Mouse (Mus musculus) intestine, embryonic 16.5 days (tissue): ENCODE results near the gene Imp4. TPM values are rescaled to one million over a fixed set of nuclear protein-coding genes. Genes with fewer than 3 reads are reported as not detected.

ENCODE experiments used
- ATAC-seq: fragments of 200-750 bp; cut with Nextera tagmentation; 2 replicates; pipeline ENCODE4 v1.8.0; 2017; ENCODE audit warnings: moderate TSS enrichment, moderate library complexity
- H3K27ac ChIP-seq: fragments of 300-500 bp; sonication (generic); 2 replicates; pipeline ENCODE4 v1.5.1; 2014; ENCODE audit warnings: mild to moderate bottlenecking, low read length
- H3K27me3 ChIP-seq: fragments of 300-500 bp; sonication (generic); replicated peaks from 2 replicates; pipeline ENCODE4 v1.6.1; 2014; ENCODE audit warnings: low read length, control low read depth, mixed read lengths; ENCODE audit not compliant: control insufficient read depth, insufficient read depth
- H3K36me3 ChIP-seq: fragments of 300-500 bp; sonication (generic); 2 replicates; pipeline ENCODE4 v1.6.1; 2014; ENCODE audit warnings: low read length, control low read depth; ENCODE audit not compliant: control insufficient read depth, insufficient read depth
- H3K4me1 ChIP-seq: fragments of 300-500 bp; sonication (generic); 2 replicates; pipeline ENCODE4 v1.6.1; 2014; ENCODE audit warnings: low read length, control low read depth, mixed read lengths; ENCODE audit not compliant: control insufficient read depth, insufficient read depth
- H3K4me2 ChIP-seq: fragments of 300-500 bp; sonication (generic); 2 replicates; pipeline ENCODE4 v1.6.1; 2014; ENCODE audit warnings: low read depth, low read length, control low read depth
- H3K4me3 ChIP-seq: fragments of 300-500 bp; sonication (generic); 2 replicates; pipeline ENCODE4 v1.5.1; 2014; ENCODE audit warnings: mild to moderate bottlenecking, low read length
- H3K9ac ChIP-seq: fragments of 300-500 bp; sonication (generic); 2 replicates; pipeline ENCODE4 v1.6.1; 2014; ENCODE audit warnings: low read depth, low read length
- H3K9me3 ChIP-seq: fragments of 300-500 bp; sonication (generic); 2 replicates; pipeline ENCODE4 v1.6.1; 2016; ENCODE audit warnings: low read length, control low read depth; ENCODE audit not compliant: control insufficient read depth
- WGBS: fragments of 180-500 bp; shearing (Covaris S2); extraction: QIAGEN DNeasy Blood & Tissue Kit; methylation state at CpG from one replicate; pipeline ENCODE4 v1.1.7; 2014; 5-methylcytosine and 5-hydroxymethylcytosine counted together
- microRNA-seq: library from miRNA; unstranded; fragments of <30 nt; microRNA quantifications from one replicate; pipeline ENCODE4, GENCODE M21; 2016
- polyA plus RNA-seq: library from polyadenylated mRNA; unstranded; fragments of >200 nt; fragmentation: Nextera tagmentation; extraction: Ambion mirVana; gene quantifications from 2 replicates; pipeline ENCODE4 v1.2.1, GENCODE M21; 2015

The Imp4 gene
- polyA plus RNA-seq, 1 experiment from 2014 or later, result 122 TPM

DNA sequence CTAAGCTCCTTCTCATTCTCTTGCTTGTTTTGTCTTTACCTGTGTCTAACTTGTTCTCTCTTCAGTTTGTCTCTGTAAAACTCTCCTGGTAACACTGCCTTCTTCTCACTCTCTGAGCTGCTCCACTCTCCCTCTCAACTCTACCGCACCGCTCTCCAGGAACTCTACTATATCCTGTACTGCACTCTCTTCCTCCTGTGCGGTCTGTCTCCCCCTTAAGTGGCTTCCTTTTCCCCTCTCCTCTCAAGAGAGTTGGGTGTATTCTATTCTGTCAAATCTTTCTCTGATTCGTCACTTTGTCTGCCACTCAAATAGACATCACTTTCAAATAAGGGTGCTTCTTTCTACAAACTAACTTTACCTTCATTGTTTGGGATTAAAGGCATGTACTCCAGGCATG lies 51.8 kb downstream of the Imp4 start:
- Histone ChIP-seq H3K4me2 (no peak overlapping the region), H3K9ac (no peak overlapping the region), H3K4me1 (no peaks in the 10 kb centered on the region), H3K36me3 (no peaks in the 10 kb centered on the region), H3K27me3 (no peaks in the 10 kb centered on the region), H3K4me3 (no peak overlapping the region), H3K27ac (no peak overlapping the region), H3K9me3 (no peaks in the 10 kb centered on the region)
- ATAC-seq, result no peak
- 87% methylated on average over 4 of the region's 4 CpGs for WGBS

Small RNA genes within 50 kb of the gene (microRNA-seq; reads per million reads assigned to microRNA genes)
- gene Mir5103, result 2.7 reads per million, percentile 6 among the genes with 10 or more reads in this experiment

Other genes with a start within 250 kb of the Imp4 start
- gene Ccdc115, start 179 bp upstream of the Imp4 start, polyA plus RNA-seq, result 63.3 and 66.4 TPM in 2 replicates
- 33.4 and 33.8 TPM in 2 replicates for gene Ptpn18, start 19.9 kb downstream of the Imp4 start, polyA plus RNA-seq
- not detected in 2 replicates for gene Prss39, start 58.6 kb downstream of the Imp4 start, polyA plus RNA-seq
- gene Cfc1, start 95.8 kb downstream of the Imp4 start, polyA plus RNA-seq, result not detected in 2 replicates
- gene Prss40, start 121.1 kb downstream of the Imp4 start, polyA plus RNA-seq, result not detected in 2 replicates
- 0.64 and 0.72 TPM in 2 replicates for gene Amer3, start 139.8 kb downstream of the Imp4 start, polyA plus RNA-seq